Mouse (Mus musculus) liver, embryonic 12.5 days (tissue): ENCODE results near the gene Fpgt. TPM values are rescaled to one million over a fixed set of nuclear protein-coding genes. Genes with fewer than 3 reads are reported as not detected.

Experiments used
- ATAC-seq: fragments of 200-750 bp; cut with Nextera tagmentation; 2 replicates; pipeline ENCODE4 v1.8.0; 2017; ENCODE audit warnings: moderate number of reproducible peaks, mild to moderate bottlenecking, moderate library complexity
- H3K27ac ChIP-seq: fragments of 300-500 bp; sonication (generic); 2 replicates; pipeline ENCODE4 v1.5.1; 2016; ENCODE audit warnings: mild to moderate bottlenecking
- H3K27me3 ChIP-seq: fragments of 300-500 bp; sonication (generic); replicated peaks from 2 replicates; pipeline ENCODE4 v1.6.1; 2016; ENCODE audit warnings: mild to moderate bottlenecking, moderate library complexity
- H3K36me3 ChIP-seq: fragments of 300-500 bp; sonication (generic); 2 replicates; pipeline ENCODE4 v1.6.1; 2016; ENCODE audit warnings: mild to moderate bottlenecking, moderate library complexity
- H3K4me1 ChIP-seq: fragments of 300-500 bp; sonication (generic); 2 replicates; pipeline ENCODE4 v1.6.1; 2016
- H3K4me2 ChIP-seq: fragments of 300-500 bp; sonication (generic); 2 replicates; pipeline ENCODE4 v1.6.1; 2016; ENCODE audit warnings: mild to moderate bottlenecking, moderate library complexity
- H3K4me3 ChIP-seq: fragments of 300-500 bp; sonication (generic); 2 replicates; pipeline ENCODE4 v1.5.1; 2016; ENCODE audit warnings: mild to moderate bottlenecking, moderate library complexity
- H3K9ac ChIP-seq: fragments of 300-500 bp; sonication (generic); 2 replicates; pipeline ENCODE4 v1.6.1; 2016; ENCODE audit warnings: mild to moderate bottlenecking, moderate library complexity
- H3K9me3 ChIP-seq: fragments of 300-500 bp; sonication (generic); replicated peaks from 2 replicates; pipeline ENCODE4 v1.6.1; 2016; ENCODE audit warnings: mild to moderate bottlenecking, moderate library complexity
- WGBS: fragments of 180-500 bp; shearing (Covaris S2); methylation state at CpG from one replicate; pipeline ENCODE4 v1.1.7; 2016; ENCODE audit not compliant: insufficient replicate concordance; 5-methylcytosine and 5-hydroxymethylcytosine counted together
- polyA plus RNA-seq: library from polyadenylated mRNA; unstranded; fragments of >200 nt; fragmentation: Nextera tagmentation; extraction: Ambion mirVana; gene quantifications from 2 replicates; pipeline ENCODE4 v1.2.1, GENCODE M21; 2016

Fpgt gene
- polyA plus RNA-seq, 1 experiment from 2014 or later = 8.4 TPM

DNA sequence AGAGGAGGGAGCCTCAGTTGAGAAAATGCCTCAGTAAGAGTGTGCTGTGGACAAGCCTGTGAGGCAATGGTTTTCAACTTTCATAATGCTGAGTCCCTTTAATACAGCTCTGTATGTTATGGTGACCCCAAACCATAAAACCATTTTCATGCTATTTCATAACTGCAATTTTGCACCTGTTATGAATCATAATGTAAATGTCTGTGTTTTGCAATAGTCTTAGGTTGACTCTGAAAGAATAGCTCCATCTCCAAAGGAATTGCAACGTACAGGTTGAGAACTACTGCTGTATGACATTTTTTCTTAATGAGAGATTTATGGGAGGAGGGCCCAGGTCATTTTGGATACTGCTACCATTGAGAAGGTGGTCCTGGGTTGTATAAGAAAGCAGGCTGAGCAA, 40.0 kb downstream of the Fpgt start:
- no peak overlapping the region for H3K4me2 ChIP-seq
- no peak overlapping the region for H3K4me3 ChIP-seq
- H3K4me1 ChIP-seq = no peaks in the 10 kb centered on the region
- WGBS = 35% methylated on average over 1 of the region's 1 CpGs
- H3K9ac ChIP-seq = no peak overlapping the region
- no peak for ATAC-seq
- no peaks in the 10 kb centered on the region for H3K27me3 ChIP-seq
- no peaks in the 10 kb centered on the region for H3K36me3 ChIP-seq
- H3K9me3 ChIP-seq = no peaks in the 10 kb centered on the region
- H3K27ac ChIP-seq = no peak overlapping the region

DNA sequence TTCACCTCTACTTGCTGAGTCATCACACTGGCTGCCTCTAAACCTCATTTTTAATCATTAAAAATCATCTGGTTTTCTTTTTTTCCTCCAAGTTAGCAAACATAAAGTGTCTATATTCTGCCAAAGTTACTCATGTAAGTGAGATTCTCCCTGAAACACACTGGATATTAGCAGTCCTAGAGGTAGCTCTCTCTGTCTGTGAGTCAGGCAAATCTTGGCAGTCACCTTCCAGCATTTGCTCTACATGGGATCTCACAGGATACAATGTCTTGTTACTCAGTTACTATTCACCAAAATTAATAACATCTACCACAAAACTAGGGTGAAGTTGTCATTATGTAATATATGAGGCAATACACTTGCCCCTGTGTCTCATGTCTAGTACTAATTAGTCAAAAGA, 41.2 kb downstream of the Fpgt start:
- Histone ChIP-seq H3K27me3 (no peaks in the 10 kb centered on the region), H3K9ac (no peak overlapping the region), H3K9me3 (no peaks in the 10 kb centered on the region), H3K4me2 (no peak overlapping the region), H3K4me3 (no peak overlapping the region), H3K36me3 (no peaks in the 10 kb centered on the region), H3K27ac (no peak overlapping the region), H3K4me1 (no peaks in the 10 kb centered on the region)
- no peak for ATAC-seq

DNA sequence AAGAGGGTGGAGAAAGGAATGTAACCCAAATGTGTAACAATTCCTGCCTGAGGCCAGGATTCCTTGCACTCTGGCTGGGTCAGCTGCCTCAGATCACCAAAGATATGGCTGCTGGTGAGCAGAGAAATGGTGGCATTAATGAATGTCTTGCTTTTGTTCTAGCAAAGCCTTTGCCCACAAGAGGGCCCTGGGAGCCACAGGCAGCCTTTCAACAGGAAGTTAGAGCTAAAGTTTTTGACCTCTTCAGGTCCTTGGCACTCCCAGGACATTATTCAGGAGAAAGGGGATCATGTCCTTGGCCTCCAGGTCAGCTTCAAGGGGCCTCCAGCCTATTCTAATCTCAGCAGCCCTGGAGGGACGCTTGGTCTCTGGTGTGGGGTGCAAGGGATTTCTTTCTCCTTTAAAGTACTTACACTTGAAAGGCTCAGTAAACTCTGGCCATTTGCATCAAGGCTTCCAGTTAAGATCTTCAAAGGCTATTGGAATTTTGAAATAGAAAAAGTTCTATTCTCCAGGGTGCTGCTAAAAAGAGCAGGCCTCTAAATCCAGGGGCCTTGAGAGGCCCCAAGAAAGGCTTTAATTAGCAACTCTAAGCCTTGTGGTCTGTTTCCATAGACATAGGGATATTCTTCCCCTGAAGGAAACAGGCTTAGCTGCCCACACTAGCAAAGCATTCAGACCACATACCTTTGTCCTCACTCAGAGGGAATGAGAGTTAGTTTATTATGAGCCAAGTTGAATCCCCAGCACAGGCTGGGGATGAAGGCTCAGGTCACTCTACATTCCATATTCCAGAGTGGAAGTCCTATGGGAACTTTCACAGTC, 54.0 kb downstream of the Fpgt start:
- no peaks in the 10 kb centered on the region for H3K27me3 ChIP-seq
- no peak overlapping the region for H3K4me3 ChIP-seq
- no peaks in the 10 kb centered on the region for H3K36me3 ChIP-seq
- no peak for ATAC-seq
- no peak overlapping the region for H3K27ac ChIP-seq
- H3K9ac ChIP-seq = no peak overlapping the region
- H3K4me2 ChIP-seq = no peak overlapping the region
- WGBS = 9% methylated on average over 1 of the region's 1 CpGs
- no peaks in the 10 kb centered on the region for H3K4me1 ChIP-seq
- no peaks in the 10 kb centered on the region for H3K9me3 ChIP-seq

Other genes starting within 250 kb of the Fpgt start
- not detected in 2 replicates for gene Tnni3k, start 38.0 kb downstream of the Fpgt start, polyA plus RNA-seq
- 0.20 and 0.33 TPM in 2 replicates for gene Lrriq3, start within 50 bp of the Fpgt start, polyA plus RNA-seq